Mouse (Mus musculus) myocyte (in vitro differentiated cells): ENCODE data around the gene March2.

Experiments used
- MAX ChIP-seq: IDR thresholded peaks from one replicate; pipeline ENCODE4 v1.6.1; 2011; ENCODE audit warnings: low read depth, mild to moderate bottlenecking, control low read depth
- MYOD1 ChIP-seq, 3 experiments: IDR thresholded peaks; one replicate each; pipeline ENCODE4 v1.6.1; 2011; ENCODE audit warnings: control low read depth in 2 of 3, low read depth in 2 of 3, mild to moderate bottlenecking in 2 of 3, moderate library complexity in 1 of 3; ENCODE audit not compliant: insufficient read length in 2 of 3, control insufficient read depth in 1 of 3
- POLR2A ChIP-seq: IDR thresholded peaks from one replicate; pipeline ENCODE4 v1.6.1; 2011; ENCODE audit warnings: low read depth, mild to moderate bottlenecking, control low read depth, moderate library complexity; ENCODE audit not compliant: insufficient read length
- USF1 ChIP-seq: IDR thresholded peaks from one replicate; pipeline ENCODE4 v1.6.1; 2011; ENCODE audit warnings: low read depth, mild to moderate bottlenecking, control low read depth, moderate library complexity

- no peak for TF ChIP-seq MAX
- no peak for TF ChIP-seq POLR2A
- no peak for TF ChIP-seq MYOD1 (IDR thresholded peaks at IDR 0.05; ENCODE audit: control insufficient read depth in 1 of 3, insufficient read length in 2 of 3, low read depth in 2 of 3)
- no peak for TF ChIP-seq USF1
Observed at GRCm38 (mm10) chr17:33766389-33766788, 47.9 kb upstream of the March2 start.
